Comparison of ENCODE assay signal across 9 mouse cellular contexts in the genomic region with DNA sequence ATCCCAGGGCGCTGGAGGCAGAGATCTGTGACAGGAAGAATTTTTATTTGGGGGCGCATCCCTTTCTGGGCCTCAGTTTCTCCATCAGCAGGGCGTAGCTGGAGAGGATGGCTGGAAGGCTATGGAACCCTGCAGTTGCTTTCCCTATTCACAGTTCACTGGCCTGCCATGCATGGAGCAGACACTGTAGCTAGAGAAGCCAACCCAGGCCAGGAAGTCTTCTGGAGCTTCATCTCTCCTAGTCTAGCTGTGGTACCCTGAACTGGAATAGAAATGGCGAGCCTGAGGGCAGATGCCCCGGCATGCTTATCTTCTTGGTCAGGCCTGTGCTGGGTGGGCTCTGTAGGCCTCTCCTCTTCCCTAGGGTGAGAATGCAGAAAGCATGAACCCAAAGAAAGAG. TPM values are rescaled to one million over a fixed set of nuclear protein-coding genes. Genes with fewer than 3 reads are reported as not detected.
A peak's percentile ranks its signal among the peaks of the same experiment; 100 is the strongest.
DNase-seq lines count a peak whose midpoint lies in the region; ATAC-seq lines count a peak whose summit lies in the region.
"Had no signal": no experiment of that assay in that cellular context is flagged by ENCODE, and none has a peak within 500 bp of the region (broad histone marks: within the 10 kb centered on the region; RNA-seq: fewer than 3 reads in every experiment).

No protein-coding gene starts in this region.

- peak overlapping the region; percentile 77 for H3K4me2 ChIP-seq in kidney, embryonic 15.5 days
- peak overlapping the region; percentile 94 for H3K4me2 ChIP-seq in embryonic facial prominence, embryonic 15.5 days (replicated peaks)
- peak overlapping the region; percentile 84 for H3K4me2 ChIP-seq in intestine, embryonic 15.5 days (replicated peaks)
- H3K4me2 ChIP-seq in midbrain, embryonic 16.5 days (ENCODE audit: low read length), result peak overlapping the region; percentile 95

- no peak for ATAC-seq in kidney, embryonic 15.5 days (replicated peaks; ENCODE audit: low FRiP score)
- no peak for ATAC-seq in embryonic facial prominence, embryonic 15.5 days (ENCODE audit: insufficient number of reproducible peaks, low FRiP score, low TSS enrichment, low read depth)
- no peak for ATAC-seq in intestine, embryonic 15.5 days
- no peak for ATAC-seq in midbrain, embryonic 16.5 days

- peaks cover 23% of the 10 kb centered on the region for H3K4me1 ChIP-seq in kidney, embryonic 15.5 days
- peaks cover 11% of the 10 kb centered on the region for H3K4me1 ChIP-seq in embryonic facial prominence, embryonic 15.5 days
- H3K4me1 ChIP-seq in intestine, embryonic 15.5 days (replicated peaks), result peaks cover 41% of the 10 kb centered on the region
- peaks cover 8% of the 10 kb centered on the region; the same call in 1 of the 2 replicates for H3K4me1 ChIP-seq in midbrain, embryonic 16.5 days (ENCODE audit: control insufficient read depth, insufficient read depth, low read length)

- peak overlapping the region; percentile 49 for H3K4me3 ChIP-seq in kidney, embryonic 15.5 days (replicated peaks)
- peak overlapping the region; percentile 50 for H3K4me3 ChIP-seq in embryonic facial prominence, embryonic 15.5 days (replicated peaks)
- H3K4me3 ChIP-seq in intestine, embryonic 15.5 days (replicated peaks), result peak overlapping the region; percentile 52
- H3K4me3 ChIP-seq in midbrain, embryonic 16.5 days (ENCODE audit: low read depth, low read length), result peak overlapping the region; percentile 57

- H3K9ac ChIP-seq in kidney, embryonic 15.5 days, result peak overlapping the region; percentile 42
- H3K9ac ChIP-seq in embryonic facial prominence, embryonic 15.5 days, result no peak overlapping the region
- peak overlapping the region; percentile 57 for H3K9ac ChIP-seq in intestine, embryonic 15.5 days
- peak overlapping the region; percentile 68 for H3K9ac ChIP-seq in midbrain, embryonic 16.5 days (ENCODE audit: low read depth, low read length)

- no peaks in the 10 kb centered on the region for H3K27me3 ChIP-seq in kidney, embryonic 15.5 days
- no peaks in the 10 kb centered on the region for H3K27me3 ChIP-seq in embryonic facial prominence, embryonic 15.5 days
- no peaks in the 10 kb centered on the region for H3K27me3 ChIP-seq in intestine, embryonic 15.5 days (replicated peaks)
- no peaks in the 10 kb centered on the region for H3K27me3 ChIP-seq in midbrain, embryonic 16.5 days (ENCODE audit: control insufficient read depth, insufficient read depth, low read depth, low read length)

- H3K36me3 ChIP-seq in kidney, embryonic 15.5 days, result 0 out of 2 replicates have a peak, but pooled peaks cover 3% of the 10 kb centered on the region
- no peaks in the 10 kb centered on the region for H3K36me3 ChIP-seq in embryonic facial prominence, embryonic 15.5 days
- peaks cover 2% of the 10 kb centered on the region; the same call in 1 of the 2 replicates for H3K36me3 ChIP-seq in intestine, embryonic 15.5 days
- H3K36me3 ChIP-seq in midbrain, embryonic 16.5 days (ENCODE audit: control insufficient read depth, insufficient read depth, low read length), result no peaks in the 10 kb centered on the region
- H3K36me3 ChIP-seq: G1E had no signal

- no peak overlapping the region for H3K27ac ChIP-seq in kidney, embryonic 15.5 days
- no peak overlapping the region for H3K27ac ChIP-seq in embryonic facial prominence, embryonic 15.5 days (replicated peaks)
- H3K27ac ChIP-seq in intestine, embryonic 15.5 days, result peak overlapping the region; percentile 44; the same call in 1 of the 2 replicates
- H3K27ac ChIP-seq in midbrain, embryonic 16.5 days (ENCODE audit: low read length), result no peak overlapping the region

- 73% methylated on average over 5 of the region's 5 CpGs for WGBS in kidney, embryonic 15.5 days
- WGBS in embryonic facial prominence, embryonic 15.5 days, result 70% methylated on average over 5 of the region's 5 CpGs
- 65% methylated on average over 5 of the region's 5 CpGs for WGBS in intestine, embryonic 15.5 days
- WGBS in midbrain, embryonic 16.5 days, result 76% methylated on average over 5 of the region's 5 CpGs

- H3K9me3 ChIP-seq in kidney, embryonic 15.5 days (replicated peaks), result no peaks in the 10 kb centered on the region
- no peaks in the 10 kb centered on the region for H3K9me3 ChIP-seq in embryonic facial prominence, embryonic 15.5 days (replicated peaks)
- no peaks in the 10 kb centered on the region for H3K9me3 ChIP-seq in intestine, embryonic 15.5 days
- no peaks in the 10 kb centered on the region for H3K9me3 ChIP-seq in midbrain, embryonic 16.5 days (replicated peaks; ENCODE audit: control insufficient read depth, low read length, poor library complexity, severe bottlenecking)
- H3K9me3 ChIP-seq: G1E had no signal

- DNase-seq in kidney, adult 8-10 months, result no peak
- DNase-seq in embryo, embryonic 10 days (ENCODE audit: low spot score), result no peak
- DNase-seq in left cerebral cortex, adult 9 months (ENCODE audit: low spot score in 2 of 2), result no peak
- no peak for DNase-seq in right cerebral cortex, postnatal 14 days

RNA-seq across cellular contexts. Expression of a gene that starts 1.1 kb away (rescaled TPM):
- polyA plus RNA-seq in kidney, embryonic 15.5 days (2015; fragmentation: Nextera tagmentation; extraction: Ambion mirVana), result 156 and 157 TPM in 2 replicates
- 285 and 293 TPM in 2 replicates for polyA plus RNA-seq in embryonic facial prominence, embryonic 15.5 days (2015; fragmentation: Nextera tagmentation; extraction: Ambion mirVana)
- 308 and 352 TPM in 2 replicates for polyA plus RNA-seq in intestine, embryonic 15.5 days (2015; fragmentation: Nextera tagmentation; extraction: Ambion mirVana)
- 29.4 and 40.5 TPM in 2 replicates for polyA plus RNA-seq in midbrain, embryonic 16.5 days (2015; fragmentation: Nextera tagmentation; extraction: Ambion mirVana)
- polyA plus RNA-seq: G1E had no signal

RNA-seq across cellular contexts. Expression of a gene that starts 37.2 kb away (rescaled TPM):
- 683 and 778 TPM in 2 replicates for polyA plus RNA-seq in kidney, embryonic 15.5 days (2015; fragmentation: Nextera tagmentation; extraction: Ambion mirVana)
- polyA plus RNA-seq in embryonic facial prominence, embryonic 15.5 days (2015; fragmentation: Nextera tagmentation; extraction: Ambion mirVana), result 512 and 526 TPM in 2 replicates
- 705 and 851 TPM in 2 replicates for polyA plus RNA-seq in intestine, embryonic 15.5 days (2015; fragmentation: Nextera tagmentation; extraction: Ambion mirVana)
- polyA plus RNA-seq in midbrain, embryonic 16.5 days (2015; fragmentation: Nextera tagmentation; extraction: Ambion mirVana), result 731 and 741 TPM in 2 replicates

RNA-seq across cellular contexts. Expression of a gene that starts 42.6 kb away (rescaled TPM):
- polyA plus RNA-seq in kidney, embryonic 15.5 days (2015; fragmentation: Nextera tagmentation; extraction: Ambion mirVana), result 5.3 and 8.6 TPM in 2 replicates
- polyA plus RNA-seq in embryonic facial prominence, embryonic 15.5 days (2015; fragmentation: Nextera tagmentation; extraction: Ambion mirVana), result 8.3 and 10.9 TPM in 2 replicates
- polyA plus RNA-seq in intestine, embryonic 15.5 days (2015; fragmentation: Nextera tagmentation; extraction: Ambion mirVana), result 8.9 and 9.4 TPM in 2 replicates
- 10.5 and 15.1 TPM in 2 replicates for polyA plus RNA-seq in midbrain, embryonic 16.5 days (2015; fragmentation: Nextera tagmentation; extraction: Ambion mirVana)

RNA-seq across cellular contexts. Expression of a gene that starts 59.4 kb away (rescaled TPM):
- polyA plus RNA-seq in kidney, embryonic 15.5 days (2015; fragmentation: Nextera tagmentation; extraction: Ambion mirVana), result 16.8 and 20.7 TPM in 2 replicates
- 23.0 and 24.5 TPM in 2 replicates for polyA plus RNA-seq in embryonic facial prominence, embryonic 15.5 days (2015; fragmentation: Nextera tagmentation; extraction: Ambion mirVana)
- polyA plus RNA-seq in intestine, embryonic 15.5 days (2015; fragmentation: Nextera tagmentation; extraction: Ambion mirVana), result 22.7 and 24.5 TPM in 2 replicates
- 16.4 and 17.4 TPM in 2 replicates for polyA plus RNA-seq in midbrain, embryonic 16.5 days (2015; fragmentation: Nextera tagmentation; extraction: Ambion mirVana)
